Mouse (Mus musculus) testis, postnatal 14 days (tissue): ENCODE data around the gene S100a9.

Experiments used
- DNase-seq: peaks from one replicate; pipeline ENCODE4 v3.0.0; 2021; ENCODE audit warnings: low spot score

The S100a9 gene

DNA sequence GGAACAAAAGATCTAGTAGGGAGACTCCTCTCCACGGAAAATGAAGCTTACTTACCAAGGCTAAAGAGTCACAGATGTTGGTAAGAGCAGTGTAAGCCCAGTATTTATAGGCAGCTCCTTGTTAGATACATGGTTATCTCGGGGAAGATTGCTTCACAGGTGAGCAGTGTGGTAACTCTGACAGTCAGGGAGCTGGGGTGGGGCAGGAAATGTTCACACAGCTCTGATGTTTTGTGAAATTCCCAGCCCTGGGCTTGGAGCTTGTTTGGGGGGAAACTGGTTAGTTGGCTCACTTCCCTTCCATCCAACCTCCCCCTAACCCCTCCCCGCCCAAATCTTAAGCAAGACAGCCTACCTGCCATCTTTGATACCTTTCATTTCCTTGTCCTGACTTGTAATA lies at the start of gene S100a9:
Gene S100a9, minus strand, starts transcription at position 109 of the 400 bp plus-strand sequence.
- DNase-seq = no peak

DNA sequence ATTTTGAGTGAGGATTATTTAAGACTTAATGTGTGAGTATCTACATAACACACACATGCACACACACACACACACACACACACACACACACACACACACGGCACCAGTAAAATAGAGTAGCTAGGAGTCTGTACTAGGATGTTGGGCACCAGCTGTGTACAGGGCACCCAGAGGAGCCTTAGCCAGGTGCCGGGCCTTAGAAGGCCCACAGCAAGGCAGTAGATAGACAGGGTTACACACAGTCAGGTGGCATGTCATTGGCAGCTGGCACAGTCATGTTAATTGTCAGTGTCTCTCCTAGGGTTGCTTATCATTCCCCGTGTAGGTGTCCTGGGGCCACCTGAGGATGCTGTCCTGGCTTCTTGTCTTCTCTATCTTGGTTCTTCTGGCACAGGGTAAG lies 31.1 kb upstream of the S100a9 start, which contains the start of gene Pglyrp4:
Gene Pglyrp4, plus strand, starts transcription at position 301 of the 400 bp plus-strand sequence.
- no peak for DNase-seq

DNA sequence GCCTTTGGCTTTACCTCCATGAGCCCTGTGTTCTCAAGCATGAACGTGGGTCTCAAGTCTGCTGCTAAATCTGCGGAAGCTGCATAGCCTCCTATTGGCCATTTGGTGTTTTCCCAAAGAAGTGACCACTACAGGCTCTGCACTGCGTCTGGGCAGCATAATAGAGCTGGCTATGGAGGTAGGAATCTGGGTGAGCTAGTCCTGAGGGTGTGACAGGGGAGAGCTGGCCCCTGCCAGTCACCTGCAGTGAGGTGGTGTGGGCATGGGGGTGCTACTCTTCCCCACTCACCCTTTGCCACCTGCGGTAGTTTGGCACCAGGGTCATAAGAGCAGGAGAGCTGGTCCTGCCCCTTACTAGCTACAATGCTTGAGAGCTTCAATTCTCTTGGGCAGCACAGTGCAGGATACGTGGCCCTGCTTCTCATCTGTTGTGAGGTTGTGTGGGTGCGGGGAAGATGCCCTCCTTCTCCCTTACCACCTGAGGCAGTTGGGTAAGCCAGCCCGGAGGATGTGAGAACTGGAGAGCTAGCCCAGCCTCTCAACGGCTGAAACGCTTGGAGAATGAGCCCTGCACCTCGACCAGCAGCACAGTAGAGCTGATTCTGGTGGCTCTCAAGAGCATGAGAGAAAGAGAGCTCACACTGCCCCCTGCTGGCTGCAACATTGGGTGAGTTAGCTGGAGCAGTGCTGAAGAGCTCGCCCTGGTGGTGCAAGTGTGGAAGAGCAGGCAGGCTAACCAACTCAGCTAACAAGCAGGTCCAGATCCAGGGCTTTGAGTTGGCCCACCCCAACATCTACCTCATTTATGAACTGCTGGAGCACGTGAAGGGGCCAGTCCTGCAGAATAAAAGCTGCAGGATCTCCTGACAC lies 14.3 kb upstream of the S100a9 start:
- peak; percentile 85 for DNase-seq

DNA sequence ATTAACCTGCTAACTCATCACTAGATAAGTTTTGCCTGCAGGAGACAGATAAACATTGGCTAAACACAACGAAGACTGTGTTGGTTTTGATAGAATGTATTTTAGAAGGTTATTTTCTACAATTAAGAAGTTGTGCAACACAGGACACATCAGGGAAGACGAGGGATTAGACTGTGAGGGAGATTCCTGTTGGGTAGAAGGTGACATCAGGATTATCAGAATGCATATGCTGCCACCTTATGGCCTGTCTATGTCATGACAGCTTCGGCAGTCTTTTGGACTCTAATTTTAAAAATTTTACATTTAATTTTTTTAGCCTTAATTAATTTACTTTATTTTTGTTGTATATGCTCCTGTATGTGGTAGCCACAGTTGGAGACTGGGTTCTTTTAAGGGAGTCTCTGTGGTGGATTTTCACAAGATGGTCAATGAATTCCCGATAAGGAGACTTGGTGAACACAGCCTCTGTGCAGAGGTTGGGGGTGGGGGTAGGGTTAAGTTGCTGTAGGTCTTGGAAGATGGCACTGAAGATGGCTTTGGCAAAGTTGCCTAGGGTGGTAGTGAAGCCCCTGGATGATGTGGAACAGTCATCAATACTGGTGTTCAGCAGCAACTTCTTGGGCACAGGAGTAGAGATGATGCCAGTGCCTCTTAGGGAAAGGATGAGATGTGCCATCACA lies 13.1 kb upstream of the S100a9 start:
- no peak for DNase-seq

DNA sequence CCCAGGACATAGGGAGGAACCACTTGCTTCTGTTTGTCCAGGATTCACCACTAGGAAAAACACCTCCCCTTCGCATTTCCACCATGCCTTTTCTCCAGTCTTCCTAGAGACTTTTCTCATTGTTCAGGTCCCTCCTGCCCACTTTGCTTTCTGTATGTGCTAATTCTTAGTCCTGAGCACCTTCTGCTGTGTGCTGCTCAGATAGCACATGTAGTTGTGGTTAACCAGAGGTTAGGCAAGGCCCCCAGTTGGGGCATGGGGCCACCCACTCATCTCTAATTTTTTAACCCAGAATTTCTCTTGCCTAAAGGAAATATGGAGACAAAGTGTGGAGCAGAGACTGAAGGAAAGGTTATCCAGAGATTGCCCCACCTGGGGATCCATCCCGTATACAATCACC lies 6.7 kb upstream of the S100a9 start:
- DNase-seq = no peak

DNA sequence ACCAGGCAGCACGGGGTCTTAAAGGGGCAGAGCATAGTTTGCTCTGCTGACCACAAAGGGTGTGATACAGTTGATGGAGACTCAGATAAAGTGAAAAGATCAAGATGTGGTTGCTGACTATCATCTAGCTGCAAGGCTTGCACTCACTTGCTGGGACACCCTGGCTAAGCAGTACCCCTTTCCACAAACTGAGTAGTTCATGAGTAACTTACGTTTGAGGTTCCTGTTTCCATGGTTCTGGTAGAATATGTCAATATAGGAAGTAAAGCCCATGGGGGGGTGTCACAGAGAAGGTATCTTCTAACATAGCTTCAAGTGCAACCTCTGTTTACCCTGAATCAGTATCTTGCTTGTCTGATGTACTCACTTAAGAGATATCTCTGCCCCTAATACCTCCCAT lies 2.0 kb downstream of the S100a9 start:
- no peak for DNase-seq

DNA sequence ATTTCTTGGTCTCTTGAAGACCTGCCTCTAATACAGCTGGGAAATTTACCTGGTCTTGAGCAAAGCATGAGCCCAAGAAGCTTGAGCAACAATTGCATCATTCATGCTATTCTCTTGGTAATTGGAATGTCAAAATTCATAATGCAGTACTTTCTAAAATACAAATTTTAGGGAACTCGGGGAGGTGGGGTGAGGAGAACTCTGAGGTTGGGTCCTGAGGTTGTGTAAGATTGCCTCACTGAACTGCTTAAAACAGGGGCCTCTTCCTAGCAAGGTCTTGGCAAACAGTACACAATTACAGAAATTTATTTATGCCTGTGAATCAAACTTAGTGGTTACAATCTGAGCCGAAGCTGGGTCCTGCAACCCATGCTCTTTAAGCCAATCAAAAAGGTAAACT lies 8.7 kb downstream of the S100a9 start:
- DNase-seq = no peak

DNA sequence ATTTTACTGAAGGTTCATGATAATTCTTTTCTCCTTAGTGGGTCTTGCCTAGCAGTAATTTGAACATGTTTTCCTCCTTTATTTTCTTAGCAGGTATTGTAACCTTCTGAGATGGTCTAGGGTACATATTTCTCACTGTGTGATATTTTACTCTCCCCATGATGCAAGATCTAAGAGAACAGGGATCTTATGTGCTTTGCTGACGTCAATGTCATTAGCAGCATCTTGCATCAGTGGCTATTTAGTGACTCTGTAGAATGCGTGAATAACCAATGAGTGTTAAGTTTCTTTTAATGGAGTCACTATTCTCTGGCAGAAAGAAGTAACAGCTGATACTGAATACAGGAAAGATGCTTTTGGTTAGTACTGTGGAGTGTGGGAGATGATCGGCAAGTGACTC lies 11.6 kb downstream of the S100a9 start:
- DNase-seq = no peak

DNA sequence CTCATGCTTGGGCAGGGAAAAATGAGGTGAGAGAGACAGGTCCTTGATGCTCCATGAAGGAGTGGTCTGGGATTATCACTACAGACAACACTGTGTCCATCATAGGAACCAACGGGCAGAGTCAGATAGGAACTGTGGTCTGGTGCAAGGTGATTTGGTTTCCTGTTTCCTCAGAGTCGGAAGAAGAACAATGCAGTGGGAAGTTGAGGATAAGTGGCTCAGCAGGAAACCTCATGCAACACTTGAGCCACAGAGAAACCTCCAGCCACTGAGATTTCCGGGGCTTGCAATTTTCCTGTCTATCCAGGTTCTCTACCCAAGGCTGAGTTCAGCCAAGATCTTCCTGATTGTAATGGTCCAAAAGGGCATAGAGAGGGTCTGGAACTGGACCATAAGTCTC lies 16.9 kb downstream of the S100a9 start:
- DNase-seq = no peak

DNA sequence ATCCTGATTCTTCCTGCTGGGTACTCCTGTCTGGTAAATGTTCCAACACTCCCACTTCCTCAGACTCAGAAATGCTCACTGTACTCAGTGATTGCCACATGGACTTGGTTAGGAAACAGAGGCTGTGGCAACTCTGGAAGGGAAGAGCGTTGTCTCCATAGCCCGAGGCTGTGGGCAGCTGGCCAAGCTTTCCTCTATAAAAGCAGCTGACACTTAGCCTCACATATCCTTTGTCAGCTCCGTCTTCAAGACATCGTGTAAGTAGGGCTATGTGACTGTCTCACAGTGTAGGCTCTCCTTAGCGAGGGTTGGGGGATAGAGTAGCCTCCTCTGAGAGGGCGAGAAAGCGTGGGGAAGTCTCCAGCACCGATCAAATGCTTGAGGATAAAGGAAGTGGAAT lies 26.7 kb downstream of the S100a9 start, which contains the start of gene S100a8:
Gene S100a8, plus strand, starts transcription at position 133 of the 400 bp plus-strand sequence.
- no peak for DNase-seq

DNA sequence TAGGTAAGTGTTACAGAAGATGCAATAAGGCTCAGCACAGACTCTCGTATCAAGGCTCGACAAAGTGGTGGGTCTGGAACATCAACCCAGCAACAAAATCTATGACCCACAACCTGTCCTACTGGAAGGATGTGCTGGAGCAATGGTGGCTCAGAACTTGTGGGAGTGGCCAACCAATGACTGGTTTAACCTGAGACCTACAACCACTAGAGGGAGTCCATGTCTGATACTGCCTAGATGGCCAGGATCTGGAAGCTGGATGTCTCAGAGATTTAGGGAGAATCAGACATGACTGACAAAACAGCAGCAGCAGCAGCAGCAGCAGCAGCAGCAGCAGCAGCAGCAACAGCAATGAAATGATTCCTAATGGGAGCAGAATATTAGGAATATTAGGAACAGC lies 31.3 kb downstream of the S100a9 start:
- no peak for DNase-seq

DNA sequence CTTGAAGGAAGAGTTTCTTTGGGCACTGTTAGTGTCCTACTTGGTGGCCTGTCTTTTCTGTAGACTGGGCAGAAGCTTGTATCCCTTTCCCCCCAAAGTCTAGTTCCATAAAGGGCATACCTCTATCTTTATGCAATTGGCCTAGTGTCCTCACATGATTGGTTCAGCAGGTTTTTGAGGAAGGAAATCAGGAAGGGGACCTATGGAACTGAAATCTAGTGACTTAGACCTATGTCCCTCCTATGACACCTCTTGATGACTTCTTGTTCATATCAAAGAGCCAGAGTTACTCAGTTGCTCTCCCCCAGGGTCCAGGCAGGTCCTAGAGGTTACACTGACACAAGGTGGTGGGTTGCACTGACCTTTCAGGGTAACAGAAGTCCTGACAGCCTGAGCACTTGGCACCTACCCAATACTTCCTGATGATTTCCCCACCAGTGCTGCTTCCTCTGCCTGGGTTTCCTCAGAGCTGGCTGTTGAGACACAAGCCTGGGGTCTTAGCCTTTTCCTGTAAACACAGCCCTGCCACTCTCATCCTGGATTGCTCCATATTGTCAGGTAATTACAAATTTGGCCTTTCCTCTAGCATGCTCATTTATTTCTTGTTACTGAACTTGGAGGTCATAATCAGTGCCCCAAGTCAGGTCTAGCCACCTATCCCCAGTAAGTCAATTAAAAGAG lies 36.0 kb downstream of the S100a9 start:
- DNase-seq = no peak

DNA sequence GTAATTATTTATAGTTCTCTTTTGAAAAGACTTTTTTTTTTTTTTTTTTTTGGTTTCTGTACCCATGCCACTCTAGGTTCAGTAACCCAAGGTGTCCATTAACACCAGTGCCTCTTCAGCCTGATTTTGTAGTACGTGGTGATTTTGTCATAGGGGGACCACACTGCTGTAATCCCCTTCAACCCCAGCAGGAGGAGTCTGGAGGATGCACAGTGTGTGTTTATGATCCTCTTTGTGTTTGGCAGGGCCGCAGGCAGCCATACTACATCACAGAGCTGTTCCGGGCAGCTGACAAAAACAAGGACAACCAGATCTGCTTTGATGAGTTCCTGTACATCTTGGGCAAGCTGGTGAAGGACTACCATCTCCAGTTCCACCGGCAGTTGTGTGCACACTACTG lies 38.1 kb downstream of the S100a9 start:
- DNase-seq = no peak

DNA sequence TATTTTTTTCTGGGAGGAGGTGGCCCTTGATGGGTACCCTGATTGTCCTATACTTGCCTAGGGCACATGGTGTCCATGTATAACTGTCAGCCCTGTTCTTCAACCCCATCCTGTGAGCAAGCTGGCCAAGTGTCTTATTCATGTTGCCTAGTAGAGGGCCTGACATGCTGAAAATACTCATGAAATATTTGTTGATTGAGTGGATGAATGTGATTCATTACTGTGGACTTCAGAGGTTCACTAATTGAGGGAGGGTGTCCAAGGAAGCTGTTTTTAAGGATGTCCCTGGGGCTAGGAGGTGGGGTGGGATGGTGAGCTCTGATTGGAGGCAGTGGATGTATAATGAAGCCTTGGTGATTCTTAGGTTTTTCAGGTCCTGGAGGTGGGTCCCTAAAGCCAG lies 41.8 kb downstream of the S100a9 start, which contains the start of gene S100a7a:
Gene S100a7a, plus strand, starts transcription at position 301 of the 400 bp plus-strand sequence.
- DNase-seq = no peak

DNA sequence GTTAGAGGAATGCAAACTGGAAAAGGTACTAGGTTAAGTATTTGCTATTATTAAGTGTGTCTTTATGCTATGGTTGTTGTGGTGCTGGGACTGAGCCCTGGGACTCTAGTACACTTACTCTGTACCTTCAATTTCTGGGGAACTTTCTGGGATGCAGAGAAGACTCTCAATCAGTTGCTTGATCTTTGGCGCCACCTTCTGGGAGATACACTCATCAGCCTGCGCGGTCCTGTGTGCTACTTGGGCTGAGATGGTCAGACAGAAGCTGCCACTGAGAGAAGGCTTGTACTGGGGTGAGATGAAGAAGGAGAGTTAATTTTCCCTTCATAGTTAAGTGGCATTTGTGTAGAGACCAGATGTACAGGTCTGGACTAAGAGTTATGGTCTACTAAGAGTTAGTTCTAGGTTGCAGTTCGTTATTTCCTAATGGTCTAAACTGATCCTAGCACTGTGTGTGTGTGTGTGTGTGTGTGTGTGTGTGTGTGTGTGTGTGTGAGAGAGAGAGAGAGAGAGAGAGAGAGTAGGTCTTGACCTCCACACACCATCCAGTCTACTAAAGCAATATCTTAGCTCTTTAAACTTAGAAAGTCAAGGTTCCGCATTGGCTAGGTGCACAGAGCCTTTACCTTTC lies 42.5 kb downstream of the S100a9 start:
- peak; percentile 23 for DNase-seq

DNA sequence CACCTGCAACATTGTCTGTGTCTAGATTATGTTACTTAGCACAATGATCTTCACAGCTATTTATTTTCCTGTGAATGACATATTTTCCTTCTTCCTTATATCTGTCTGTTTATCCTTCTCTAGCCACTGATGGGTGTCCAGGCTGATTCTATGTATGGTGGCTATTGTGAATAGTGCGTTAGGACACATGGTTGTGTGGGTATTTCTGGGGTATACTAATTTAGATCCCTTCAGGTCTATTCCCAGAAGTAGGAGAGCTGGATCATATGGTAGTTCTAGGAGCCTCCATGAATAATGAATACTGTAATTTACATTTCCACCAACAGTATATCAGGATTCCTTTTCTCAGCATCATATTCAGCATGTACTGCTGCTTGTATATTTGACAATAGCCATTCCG lies 45.7 kb downstream of the S100a9 start:
- DNase-seq = no peak

DNA sequence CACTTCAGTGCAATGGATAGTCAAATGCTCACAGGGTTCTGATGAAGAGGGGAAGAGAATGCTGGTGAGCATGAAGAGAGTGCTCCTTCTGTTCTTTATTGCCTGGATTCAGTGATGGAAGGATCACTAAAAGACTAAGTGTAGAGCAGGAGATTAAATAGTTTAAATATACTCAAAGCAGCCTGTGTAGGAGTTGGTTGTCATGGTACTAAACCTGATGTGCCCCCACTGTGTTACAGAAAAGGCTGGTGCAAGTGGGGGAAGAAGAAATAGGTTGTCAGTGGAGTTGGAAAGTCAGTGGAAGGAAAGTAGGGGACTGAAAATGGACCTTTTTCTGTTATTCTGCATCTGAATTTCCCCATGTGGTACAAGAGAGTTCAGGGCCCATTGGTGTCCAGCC lies 46.5 kb downstream of the S100a9 start:
- no peak for DNase-seq

DNA sequence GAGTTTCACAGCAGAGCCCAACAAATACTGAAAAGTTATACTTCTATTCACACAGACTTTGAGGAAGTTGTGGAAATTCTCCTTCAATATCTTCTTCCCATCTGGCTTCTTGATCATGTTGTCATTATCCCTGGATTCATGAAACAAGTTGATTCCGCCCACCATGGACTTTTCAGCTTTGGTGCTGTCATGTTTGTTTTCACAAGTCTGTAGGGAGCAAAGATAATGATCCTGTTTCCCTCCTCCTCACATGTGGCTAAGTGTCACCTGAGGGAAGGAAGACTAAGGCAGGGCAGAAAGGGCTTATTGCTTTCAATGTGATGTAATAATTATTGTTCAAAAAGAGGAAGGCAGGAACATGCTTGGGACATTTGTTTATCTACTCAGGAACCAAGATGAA lies 48.2 kb downstream of the S100a9 start:
- DNase-seq = no peak

DNA sequence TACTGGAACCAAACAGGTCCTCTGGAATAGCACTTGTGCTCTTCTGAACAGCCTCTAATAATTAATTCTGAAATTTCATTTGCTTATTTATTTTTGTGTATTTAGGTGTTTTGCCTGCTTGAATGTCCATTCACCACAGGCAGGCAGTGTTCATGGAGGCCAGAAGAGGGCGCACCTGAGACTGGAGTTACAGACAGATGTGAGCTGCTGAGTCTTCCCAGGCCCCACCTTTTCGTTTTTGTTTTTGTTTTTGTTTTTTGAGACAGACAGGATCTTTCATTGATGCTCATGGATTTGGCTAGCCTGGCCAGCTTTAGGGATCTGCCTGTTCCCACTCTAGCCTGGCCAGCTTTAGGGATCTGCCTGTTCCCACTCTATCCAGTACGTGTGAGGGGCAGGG lies 51.3 kb downstream of the S100a9 start:
- DNase-seq = no peak
